Mouse (Mus musculus) MEL (cell line): ENCODE results near the gene Arhgef2. TPM values are rescaled to one million over a fixed set of nuclear protein-coding genes. Genes with fewer than 3 reads are reported as not detected.

Experiments used
- DNase-seq: peaks from one replicate; pipeline ENCODE4 v3.0.0; 2011; ENCODE audit warnings: low read depth, low spot score
- H3K27ac ChIP-seq: 2 replicates; pipeline ENCODE4 v1.5.1; 2012; ENCODE audit warnings: low read depth, mild to moderate bottlenecking, control low read depth, low read length, moderate library complexity; ENCODE audit not compliant: control insufficient read depth
- H3K27me3 ChIP-seq, 2 experiments: fragments of 150-350 bp in 1 of 2; sonication (generic) in 1 of 2; 2 replicates each; pipeline ENCODE4 v1.6.1; 2012; ENCODE audit warnings: low read length in 2 of 2, mild to moderate bottlenecking in 2 of 2, improper control_type of control experiment in 1 of 2, moderate library complexity in 1 of 2; ENCODE audit not compliant: insufficient read depth in 2 of 2, control insufficient read depth in 1 of 2
- H3K36me3 ChIP-seq, 2 experiments: 2 replicates each; pipeline ENCODE4 v1.6.1; 2012 to 2014; ENCODE audit warnings: low read length in 2 of 2, improper control_type of control experiment in 1 of 2, inconsistent platforms in 1 of 2, mild to moderate bottlenecking in 1 of 2; ENCODE audit not compliant: insufficient read depth in 2 of 2, control insufficient read depth in 1 of 2
- H3K4me1 ChIP-seq, 2 experiments: fragments of 150-350 bp in 1 of 2; sonication (generic) in 1 of 2; 2 replicates each; pipeline ENCODE4 v1.6.1; 2012; ENCODE audit warnings: low read length in 2 of 2, improper control_type of control experiment in 1 of 2, mild to moderate bottlenecking in 1 of 2; ENCODE audit not compliant: insufficient read depth in 2 of 2, control insufficient read depth in 1 of 2
- H3K4me3 ChIP-seq, 2 experiments: fragments of 150-350 bp in 1 of 2; sonication (generic) in 1 of 2; 2 replicates each; pipeline ENCODE4 v1.5.1; 2012; ENCODE audit warnings: low read depth in 2 of 2, low read length in 2 of 2, mild to moderate bottlenecking in 2 of 2, moderate library complexity in 2 of 2, control low read depth in 1 of 2, improper control_type of control experiment in 1 of 2; ENCODE audit not compliant: control insufficient read depth in 1 of 2, insufficient read depth in 1 of 2
- H3K79me2 ChIP-seq: 2 replicates; pipeline ENCODE4 v1.6.1; 2012; ENCODE audit warnings: mild to moderate bottlenecking, low read length, moderate library complexity; ENCODE audit not compliant: control insufficient read depth, poor library complexity, insufficient read depth
- H3K9ac ChIP-seq: 2 replicates; pipeline ENCODE4 v1.6.1; 2012; ENCODE audit warnings: low read depth, mild to moderate bottlenecking, control low read depth, low read length, moderate library complexity; ENCODE audit not compliant: control insufficient read depth, poor library complexity, severe bottlenecking
- H3K9me3 ChIP-seq: fragments of 150-350 bp; sonication (generic); replicated peaks from 2 replicates; pipeline ENCODE4 v1.6.1; 2012; ENCODE audit warnings: mild to moderate bottlenecking, low read length, improper control_type of control experiment, moderate library complexity; ENCODE audit not compliant: insufficient read depth
- BHLHE40 ChIP-seq: IDR thresholded peaks from 2 replicates; pipeline ENCODE4 v1.6.1; 2012; ENCODE audit warnings: low read depth, mild to moderate bottlenecking, inconsistent platforms, low read length, improper control_type of control experiment, borderline replicate concordance
- CHD1 ChIP-seq: IDR thresholded peaks from 2 replicates; pipeline ENCODE4 v1.6.1; 2012; ENCODE audit warnings: low read depth, mild to moderate bottlenecking, inconsistent platforms, low read length, improper control_type of control experiment
- CHD2 ChIP-seq: IDR thresholded peaks from 2 replicates; pipeline ENCODE4 v1.6.1; 2011; ENCODE audit warnings: low read length, improper control_type of control experiment
- EP300 ChIP-seq, 2 experiments: IDR thresholded peaks; 2 replicates each; pipeline ENCODE4 v1.6.1; 2011; ENCODE audit warnings: improper control_type of control experiment in 2 of 2, low read length in 2 of 2, low read depth in 1 of 2, mild to moderate bottlenecking in 1 of 2
- ETS1 ChIP-seq: IDR thresholded peaks from 2 replicates; pipeline ENCODE4 v1.6.1; 2012; ENCODE audit warnings: low read depth, mild to moderate bottlenecking, inconsistent platforms, low read length, improper control_type of control experiment, moderate library complexity
- GABPA ChIP-seq: IDR thresholded peaks from 2 replicates; pipeline ENCODE4 v1.6.1; 2012; ENCODE audit warnings: low read depth, mild to moderate bottlenecking, inconsistent platforms, low read length, improper control_type of control experiment, moderate library complexity
- JUND ChIP-seq: IDR thresholded peaks from 2 replicates; pipeline ENCODE4 v1.6.1; 2011; ENCODE audit warnings: low read depth, mild to moderate bottlenecking, improper control_type of control experiment, low read length
- KAT2A ChIP-seq: conservative IDR thresholded peaks from 2 replicates; pipeline ENCODE4 v1.6.1; 2012; ENCODE audit warnings: low read depth, low read length, improper control_type of control experiment, inconsistent platforms
- MAFK ChIP-seq: IDR thresholded peaks from 2 replicates; pipeline ENCODE4 v1.6.1; 2011; ENCODE audit warnings: low read depth, mild to moderate bottlenecking, low read length, improper control_type of control experiment, borderline replicate concordance
- MAZ ChIP-seq: IDR thresholded peaks from 2 replicates; pipeline ENCODE4 v1.6.1; 2012; ENCODE audit warnings: low read depth, mild to moderate bottlenecking, inconsistent platforms, low read length, improper control_type of control experiment
- MEF2A ChIP-seq: IDR thresholded peaks from 2 replicates; pipeline ENCODE4 v1.6.1; 2014; ENCODE audit warnings: low read depth, mild to moderate bottlenecking, inconsistent platforms, low read length, improper control_type of control experiment; ENCODE audit not compliant: poor library complexity, insufficient replicate concordance, severe bottlenecking; ENCODE audit errors: extremely low read depth
- MYB ChIP-seq: IDR thresholded peaks from 2 replicates; pipeline ENCODE4 v1.6.1; 2011; ENCODE audit warnings: mild to moderate bottlenecking, low read depth, low read length, improper control_type of control experiment
- POLR2A ChIP-seq, 2 experiments: IDR thresholded peaks; 2 replicates each; pipeline ENCODE4 v1.6.1; 2011 to 2012; ENCODE audit warnings: low read length in 2 of 2, mild to moderate bottlenecking in 2 of 2, control low read depth in 1 of 2, improper control_type of control experiment in 1 of 2, low read depth in 1 of 2, moderate library complexity in 1 of 2; ENCODE audit not compliant: control insufficient read depth in 1 of 2, insufficient read depth in 1 of 2, poor library complexity in 1 of 2
- POLR2AphosphoS2 ChIP-seq: IDR thresholded peaks from 2 replicates; pipeline ENCODE4 v1.6.1; 2011; ENCODE audit warnings: low read length, improper control_type of control experiment
- RAD21 ChIP-seq: IDR thresholded peaks from 2 replicates; pipeline ENCODE4 v1.6.1; 2011; ENCODE audit warnings: mild to moderate bottlenecking, low read depth, low read length, improper control_type of control experiment
- TAL1 ChIP-seq: IDR thresholded peaks from 2 replicates; pipeline ENCODE4 v1.6.1; 2012; ENCODE audit warnings: mild to moderate bottlenecking, inconsistent platforms, low read length, moderate library complexity, mixed read lengths
- ZKSCAN1 ChIP-seq: IDR thresholded peaks from 2 replicates; pipeline ENCODE4 v1.6.1; 2012; ENCODE audit warnings: low read depth, mild to moderate bottlenecking, inconsistent platforms, low read length, improper control_type of control experiment, moderate library complexity
- ZMIZ1 ChIP-seq: IDR thresholded peaks from 2 replicates; pipeline ENCODE4 v1.6.1; 2012; ENCODE audit warnings: low read depth, mild to moderate bottlenecking, inconsistent platforms, low read length, improper control_type of control experiment, moderate library complexity
- polyA plus RNA-seq, 2 experiments: library from polyadenylated mRNA; stranded (reverse) in 1 of 2; unstranded in 1 of 2; fragments of >175 nt in 1 of 2; fragments of >200 nt in 1 of 2; gene quantifications; 2 replicates each; pipeline versions ENCODE4 v1.2.1 to v1.2.4; 2012; ENCODE audit warnings: low replicate concordance in 2 of 2, low read depth in 1 of 2; ENCODE audit not compliant: insufficient read length in 2 of 2, insufficient read depth in 1 of 2, missing spikeins in 1 of 2
- total RNA-seq: library from RNA; depleted of rRNA; stranded (reverse); fragments of 300-350 nt; gene quantifications from 2 replicates; pipeline ENCODE4 v1.2.3, GENCODE M21; 2012

Arhgef2 gene
- total and polyA plus RNA-seq, 3 experiments: 113 to 183 TPM; not detected in 1

DNA sequence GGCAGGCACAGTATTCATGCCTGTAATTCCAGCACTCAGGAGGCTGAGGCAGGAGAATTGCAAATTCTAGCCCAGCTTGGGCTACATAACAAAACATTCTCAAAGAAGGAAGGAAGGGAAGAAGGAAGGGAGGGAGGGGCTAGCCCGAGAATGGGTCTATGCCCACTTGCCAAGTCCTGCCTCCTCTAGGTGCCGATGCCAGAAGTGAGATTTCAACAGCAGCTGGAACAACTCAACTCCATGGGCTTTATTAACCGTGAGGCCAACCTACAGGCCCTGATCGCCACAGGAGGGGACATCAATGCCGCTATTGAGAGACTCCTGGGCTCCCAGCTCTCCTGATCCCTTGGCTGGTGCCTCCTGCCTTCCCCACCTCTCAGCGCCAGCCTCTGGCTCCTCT, 37.9 kb upstream of the Arhgef2 start:
- Histone ChIP-seq H3K79me2 (no peaks in the 10 kb centered on the region), H3K9me3 (no peaks in the 10 kb centered on the region), H3K36me3 (peaks cover 0 to 27% of the 10 kb centered on the region in 2 experiments; a peak in 2 of 4 replicates), H3K27ac (no peak overlapping the region), H3K4me3 (no peak overlapping the region), H3K9ac (no peak overlapping the region), H3K4me1 (no peaks in the 10 kb centered on the region), H3K27me3 (no peaks in the 10 kb centered on the region)
- TF ChIP-seq JUND: no peak
- TF ChIP-seq MAFK: no peak
- no peak for TF ChIP-seq RAD21
- no peak for TF ChIP-seq ETS1
- no peak for TF ChIP-seq EP300 (IDR thresholded peaks at IDR 0.05; ENCODE audit: low read depth in 1 of 2, low read length in 2 of 2)
- TF ChIP-seq ZKSCAN1: no peak
- no peak for TF ChIP-seq GABPA
- no peak for TF ChIP-seq TAL1
- TF ChIP-seq BHLHE40: no peak
- TF ChIP-seq CHD2: no peak
- no peak for TF ChIP-seq CHD1
- no peak for TF ChIP-seq ZMIZ1
- TF ChIP-seq MEF2A: no peak
- TF ChIP-seq MAZ: no peak
- no peak for DNase-seq

DNA sequence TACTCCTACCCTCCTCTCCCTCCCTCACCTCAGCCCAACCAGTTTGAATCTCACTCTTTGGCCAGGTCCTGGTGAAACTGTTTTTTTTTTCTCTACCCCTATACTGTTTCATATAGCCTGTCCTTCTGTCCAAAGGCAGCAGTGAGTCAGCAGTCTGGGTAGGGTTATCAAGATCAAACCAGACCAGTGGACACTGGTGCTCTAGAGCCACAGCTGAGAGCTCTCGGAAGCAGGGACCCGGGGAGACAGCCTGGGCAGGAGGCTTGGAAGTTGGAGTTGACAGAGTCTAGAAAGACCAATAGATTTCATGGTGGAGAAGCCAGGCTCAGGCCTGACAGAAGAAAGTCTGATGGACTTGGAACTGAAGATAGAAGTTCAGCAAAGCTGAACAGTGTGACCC, 37.2 kb upstream of the Arhgef2 start:
- Histone ChIP-seq H3K27ac (no peak overlapping the region), H3K4me3 (no peak overlapping the region), H3K36me3 (peaks cover 0 to 26% of the 10 kb centered on the region in 2 experiments; a peak in 2 of 4 replicates), H3K9me3 (no peaks in the 10 kb centered on the region), H3K79me2 (no peaks in the 10 kb centered on the region), H3K9ac (no peak overlapping the region), H3K4me1 (no peaks in the 10 kb centered on the region), H3K27me3 (no peaks in the 10 kb centered on the region)
- TF ChIP-seq TAL1 (no peak), ETS1 (no peak), POLR2A (IDR thresholded peaks at IDR 0.05; ENCODE audit: control insufficient read depth in 1 of 2, insufficient read depth in 1 of 2, low read depth in 1 of 2, low read length in 2 of 2, poor library complexity in 1 of 2) (no peak)
- DNase-seq: no peak

DNA sequence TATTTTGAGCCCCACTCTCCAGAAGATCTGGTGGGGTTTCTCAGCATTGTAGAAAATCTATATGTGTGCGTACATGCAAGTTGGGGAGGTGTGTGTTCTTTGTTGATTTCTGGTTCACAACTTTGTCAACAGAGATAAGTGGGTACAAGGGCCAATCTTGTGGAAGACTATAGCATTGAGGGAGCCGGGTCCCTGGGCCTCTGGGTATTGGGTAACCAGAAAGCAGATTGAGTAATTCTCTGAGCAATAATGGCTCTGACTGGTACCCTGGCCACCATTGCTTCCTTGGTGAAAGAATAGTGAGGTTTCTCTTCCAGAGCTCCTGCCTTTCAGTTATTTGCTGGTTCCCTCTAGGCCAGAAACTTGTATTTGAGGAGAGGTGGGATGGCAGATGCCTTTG, 36.7 kb upstream of the Arhgef2 start:
- peaks cover 0 to 23% of the 10 kb centered on the region in 2 experiments; a peak in 2 of 4 replicates for H3K36me3 ChIP-seq
- H3K27ac ChIP-seq: no peak overlapping the region
- H3K27me3 ChIP-seq: no peaks in the 10 kb centered on the region
- no peaks in the 10 kb centered on the region for H3K79me2 ChIP-seq
- DNase-seq: no peak
- H3K4me1 ChIP-seq: no peaks in the 10 kb centered on the region
- H3K9me3 ChIP-seq: no peaks in the 10 kb centered on the region
- H3K4me3 ChIP-seq: no peak overlapping the region
- TF ChIP-seq MYB (no peak), ETS1 (no peak), JUND (no peak), MAZ (no peak), KAT2A (no peak), CHD1 (no peak), POLR2AphosphoS2 (no peak), POLR2A (IDR thresholded peaks at IDR 0.05; ENCODE audit: control insufficient read depth in 1 of 2, insufficient read depth in 1 of 2, low read depth in 1 of 2, low read length in 2 of 2, poor library complexity in 1 of 2) (no peak)
- no peak overlapping the region for H3K9ac ChIP-seq
